Mouse (Mus musculus): ENCODE results near the gene Casc3.

The Casc3 gene

GRCm38 (mm10) chr11:98804605-98805004 is at the start of gene Casc3:
Gene Casc3, plus strand, starts transcription at chr11:98804905.
- in situ Hi-C loops (cut with MboI; ENCODE audit: low pct_unique_long_range_greater_than_20kb in 1 of 2, low sequenced_read_pairs in 2 of 2, unreplicated experiment in 1 of 2): no loop called here

- in situ Hi-C loops (cut with MboI; ENCODE audit: low pct_unique_long_range_greater_than_20kb in 1 of 2, low sequenced_read_pairs in 2 of 2, unreplicated experiment in 1 of 2): no loop called here
These were observed 48.9 kb upstream of the Casc3 start for GRCm38 (mm10) chr11:98755726-98756380.

- in situ Hi-C loops (cut with MboI; ENCODE audit: low pct_unique_long_range_greater_than_20kb in 1 of 2, low sequenced_read_pairs in 2 of 2, unreplicated experiment in 1 of 2): no loop called here
These were observed 48.0 kb upstream of the Casc3 start for GRCm38 (mm10) chr11:98756711-98757110.

GRCm38 (mm10) chr11:98761939-98762338 is 42.8 kb upstream of the Casc3 start:
- in situ Hi-C loops (cut with MboI; ENCODE audit: low pct_unique_long_range_greater_than_20kb in 1 of 2, low sequenced_read_pairs in 2 of 2, unreplicated experiment in 1 of 2): no loop called here

GRCm38 (mm10) chr11:98762756-98763501 is 41.8 kb upstream of the Casc3 start:
- in situ Hi-C loops (cut with MboI; ENCODE audit: low pct_unique_long_range_greater_than_20kb in 1 of 2, low sequenced_read_pairs in 2 of 2, unreplicated experiment in 1 of 2): no loop called here

- in situ Hi-C loops (cut with MboI; ENCODE audit: low pct_unique_long_range_greater_than_20kb in 1 of 2, low sequenced_read_pairs in 2 of 2, unreplicated experiment in 1 of 2): no loop called here
These were observed 41.2 kb upstream of the Casc3 start for GRCm38 (mm10) chr11:98763502-98763861.

GRCm38 (mm10) chr11:98764091-98764490 is 40.6 kb upstream of the Casc3 start:
- in situ Hi-C loops (cut with MboI; ENCODE audit: low pct_unique_long_range_greater_than_20kb in 1 of 2, low sequenced_read_pairs in 2 of 2, unreplicated experiment in 1 of 2): no loop called here

GRCm38 (mm10) chr11:98764746-98765145 is 40.0 kb upstream of the Casc3 start:
- in situ Hi-C loops (cut with MboI; ENCODE audit: low pct_unique_long_range_greater_than_20kb in 1 of 2, low sequenced_read_pairs in 2 of 2, unreplicated experiment in 1 of 2): no loop called here

GRCm38 (mm10) chr11:98765421-98766309 is 39.0 kb upstream of the Casc3 start:
- in situ Hi-C loops (cut with MboI; ENCODE audit: low pct_unique_long_range_greater_than_20kb in 1 of 2, low sequenced_read_pairs in 2 of 2, unreplicated experiment in 1 of 2): no loop called here

- in situ Hi-C loops (cut with MboI; ENCODE audit: low pct_unique_long_range_greater_than_20kb in 1 of 2, low sequenced_read_pairs in 2 of 2, unreplicated experiment in 1 of 2): no loop called here
These were observed 38.4 kb upstream of the Casc3 start for GRCm38 (mm10) chr11:98766346-98766745.

- in situ Hi-C loops (cut with MboI; ENCODE audit: low pct_unique_long_range_greater_than_20kb in 1 of 2, low sequenced_read_pairs in 2 of 2, unreplicated experiment in 1 of 2): no loop called here
These were observed 37.9 kb upstream of the Casc3 start for GRCm38 (mm10) chr11:98766816-98767215.

GRCm38 (mm10) chr11:98767276-98767675 is 37.4 kb upstream of the Casc3 start:
- in situ Hi-C loops (cut with MboI; ENCODE audit: low pct_unique_long_range_greater_than_20kb in 1 of 2, low sequenced_read_pairs in 2 of 2, unreplicated experiment in 1 of 2): no loop called here

GRCm38 (mm10) chr11:98767713-98768112 is 37.0 kb upstream of the Casc3 start:
- in situ Hi-C loops (cut with MboI; ENCODE audit: low pct_unique_long_range_greater_than_20kb in 1 of 2, low sequenced_read_pairs in 2 of 2, unreplicated experiment in 1 of 2): no loop called here

- in situ Hi-C loops (cut with MboI; ENCODE audit: low pct_unique_long_range_greater_than_20kb in 1 of 2, low sequenced_read_pairs in 2 of 2, unreplicated experiment in 1 of 2): no loop called here
These were observed 36.3 kb upstream of the Casc3 start for GRCm38 (mm10) chr11:98768127-98769006.

- in situ Hi-C loops (cut with MboI; ENCODE audit: low pct_unique_long_range_greater_than_20kb in 1 of 2, low sequenced_read_pairs in 2 of 2, unreplicated experiment in 1 of 2): no loop called here
These were observed 35.4 kb upstream of the Casc3 start for GRCm38 (mm10) chr11:98769007-98769954.

- in situ Hi-C loops (cut with MboI; ENCODE audit: low pct_unique_long_range_greater_than_20kb in 1 of 2, low sequenced_read_pairs in 2 of 2, unreplicated experiment in 1 of 2): no loop called here
These were observed 34.4 kb upstream of the Casc3 start for GRCm38 (mm10) chr11:98770096-98770975.

All from mouse embryonic stem cell (cell line).